ENCODE assay signal across 7 mouse cellular contexts in genomic region chr7:47015390-47016065, GRCm38 (mm10). TPM values are rescaled to one million over a fixed set of nuclear protein-coding genes. Genes with fewer than 3 reads are reported as not detected.
DNase-seq lines count a peak whose midpoint lies in the region; ATAC-seq and TF ChIP-seq lines count a peak whose summit lies in the region.

No protein-coding gene starts in this region.

- TF ChIP-seq CTCF in intestine, postnatal 0 days (IDR thresholded peaks at IDR 0.05; ENCODE audit: low read depth): peak; percentile 84

- no peaks in the 10 kb centered on the region for H3K36me3 ChIP-seq in embryonic facial prominence, embryonic 10.5 days (replicated peaks)
- H3K36me3 ChIP-seq in intestine, postnatal 0 days (ENCODE audit: control insufficient read depth, insufficient read depth): no peaks in the 10 kb centered on the region
- no peaks in the 10 kb centered on the region for H3K36me3 ChIP-seq in limb, embryonic 10.5 days
- no peaks in the 10 kb centered on the region for H3K36me3 ChIP-seq in midbrain, embryonic 12.5 days

- 10% methylated on average over 6 of the region's 6 CpGs for WGBS in embryonic facial prominence, embryonic 10.5 days
- 7% methylated on average over 6 of the region's 6 CpGs for WGBS in intestine, postnatal 0 days
- WGBS in limb, embryonic 10.5 days: 9% methylated on average over 6 of the region's 6 CpGs
- WGBS in midbrain, embryonic 12.5 days: 10% methylated on average over 6 of the region's 6 CpGs

- peak; percentile 80 for DNase-seq in adrenal gland, adult 8-10 months
- peak; percentile 87 for DNase-seq in embryonic facial prominence, embryonic 10.5 days (ENCODE audit: low spot score)
- peak; percentile 80 for DNase-seq in limb, embryonic 10.5 days (ENCODE audit: low spot score)
- peak; percentile 76 for DNase-seq in skeletal muscle tissue, adult 2 months (ENCODE audit: low read depth, low spot score)

- H3K27ac ChIP-seq in embryonic facial prominence, embryonic 10.5 days (replicated peaks): peak overlapping the region; percentile 73
- H3K27ac ChIP-seq in intestine, postnatal 0 days (ENCODE audit: low read depth, low read length): peak overlapping the region; percentile 46
- H3K27ac ChIP-seq in limb, embryonic 10.5 days: peak overlapping the region; percentile 72; the same call in 1 of the 2 replicates
- no peak overlapping the region for H3K27ac ChIP-seq in midbrain, embryonic 12.5 days (replicated peaks)

- peaks cover 13% of the 10 kb centered on the region; the same call in 1 of the 2 replicates for H3K4me1 ChIP-seq in embryonic facial prominence, embryonic 10.5 days
- peaks cover 6% of the 10 kb centered on the region for H3K4me1 ChIP-seq in intestine, postnatal 0 days (replicated peaks; ENCODE audit: control insufficient read depth, insufficient read depth, low read length)
- H3K4me1 ChIP-seq in limb, embryonic 10.5 days: peaks cover 7% of the 10 kb centered on the region
- H3K4me1 ChIP-seq in midbrain, embryonic 12.5 days: peaks cover 8% of the 10 kb centered on the region

- ATAC-seq in granulocyte monocyte progenitor cell, adult 5-6 weeks (replicated peaks; ENCODE audit: poor library complexity, severe bottlenecking): peak; percentile 88
- ATAC-seq in intestine, postnatal 0 days: peak; percentile 97
- ATAC-seq in midbrain, embryonic 12.5 days (ENCODE audit: low FRiP score, low read depth): peak; percentile 96

- peak overlapping the region; percentile 41 for H3K4me3 ChIP-seq in embryonic facial prominence, embryonic 10.5 days
- H3K4me3 ChIP-seq in intestine, postnatal 0 days (ENCODE audit: low read depth, low read length): no peak overlapping the region
- H3K4me3 ChIP-seq in limb, embryonic 10.5 days: peak overlapping the region; percentile 33
- H3K4me3 ChIP-seq in midbrain, embryonic 12.5 days: peak overlapping the region; percentile 17; the same call in 1 of the 2 replicates

- no peaks in the 10 kb centered on the region for H3K9me3 ChIP-seq in embryonic facial prominence, embryonic 10.5 days
- no peaks in the 10 kb centered on the region for H3K9me3 ChIP-seq in intestine, postnatal 0 days (ENCODE audit: control insufficient read depth)
- no peaks in the 10 kb centered on the region for H3K9me3 ChIP-seq in limb, embryonic 10.5 days (replicated peaks)
- no peaks in the 10 kb centered on the region for H3K9me3 ChIP-seq in midbrain, embryonic 12.5 days

- no peak overlapping the region for H3K9ac ChIP-seq in intestine, postnatal 0 days (ENCODE audit: low read depth, low read length)
- peak overlapping the region; percentile 32 for H3K9ac ChIP-seq in midbrain, embryonic 12.5 days (replicated peaks)

- peak overlapping the region; percentile 47 for H3K4me2 ChIP-seq in intestine, postnatal 0 days (replicated peaks; ENCODE audit: low read depth)
- H3K4me2 ChIP-seq in midbrain, embryonic 12.5 days (replicated peaks): peak overlapping the region; percentile 43

- H3K27me3 ChIP-seq in embryonic facial prominence, embryonic 10.5 days (replicated peaks; ENCODE audit: low read depth, poor library complexity, severe bottlenecking): 0 out of 2 replicates have a peak, but pooled peaks cover under 1% of the 10 kb centered on the region
- no peaks in the 10 kb centered on the region for H3K27me3 ChIP-seq in intestine, postnatal 0 days (replicated peaks; ENCODE audit: control insufficient read depth, insufficient read depth, low read length)
- H3K27me3 ChIP-seq in limb, embryonic 10.5 days (ENCODE audit: low read depth, poor library complexity, severe bottlenecking): peaks cover 3% of the 10 kb centered on the region; the same call in 1 of the 2 replicates
- H3K27me3 ChIP-seq in midbrain, embryonic 12.5 days: peaks cover 3% of the 10 kb centered on the region; the same call in 1 of the 2 replicates

RNA-seq across cellular contexts. Expression of gene Spty2d1, which starts 7.3 kb away (rescaled TPM):
- 10 to 100 TPM; 17.3 to 19.7 (median 18.9) TPM for total RNA-seq in adrenal gland, adult 8-10 months (2022)
- 12.4 and 12.8 TPM in 2 replicates for polyA plus RNA-seq in embryonic facial prominence, embryonic 10.5 days (2016; fragmentation: Nextera tagmentation; extraction: Ambion mirVana)
- 18.9 and 24.6 TPM in 2 replicates for total RNA-seq in granulocyte monocyte progenitor cell, adult 5-6 weeks (2014; fragmentation: Nextera tagmentation)
- total RNA-seq in granulocyte monocyte progenitor cell, adult 5-6 weeks (2017): 24.6 and 26.6 TPM in 2 replicates
- 8.0 and 10.3 TPM in 2 replicates for polyA plus RNA-seq in intestine, postnatal 0 days (2015; fragmentation: Nextera tagmentation; extraction: Ambion mirVana)
- 11.2 and 11.9 TPM in 2 replicates for polyA plus RNA-seq in limb, embryonic 10.5 days (2016; fragmentation: Nextera tagmentation; extraction: Ambion mirVana)
- polyA plus RNA-seq in midbrain, embryonic 12.5 days (2016; fragmentation: Nextera tagmentation; extraction: Ambion mirVana): 13.1 and 14.0 TPM in 2 replicates

RNA-seq across cellular contexts. Expression of gene Gm9999, which starts 32.1 kb away (rescaled TPM):
- not detected for total RNA-seq in adrenal gland, adult 8-10 months (2022)
- not detected in 2 replicates for polyA plus RNA-seq in embryonic facial prominence, embryonic 10.5 days (2016; fragmentation: Nextera tagmentation; extraction: Ambion mirVana)
- not detected in 2 replicates for total RNA-seq in granulocyte monocyte progenitor cell, adult 5-6 weeks (2014; fragmentation: Nextera tagmentation)
- not detected in 2 replicates for total RNA-seq in granulocyte monocyte progenitor cell, adult 5-6 weeks (2017)
- polyA plus RNA-seq in intestine, postnatal 0 days (2015; fragmentation: Nextera tagmentation; extraction: Ambion mirVana): not detected in 2 replicates
- not detected in 2 replicates for polyA plus RNA-seq in limb, embryonic 10.5 days (2016; fragmentation: Nextera tagmentation; extraction: Ambion mirVana)
- not detected in 2 replicates for polyA plus RNA-seq in midbrain, embryonic 12.5 days (2016; fragmentation: Nextera tagmentation; extraction: Ambion mirVana)

RNA-seq across cellular contexts. Expression of gene Tmem86a, which starts 34.9 kb away (rescaled TPM):
- 100 to 1,000 TPM in 1 of 4 experiments, 10 to 100 TPM in 3; 37.9 to 108 (median 75.8) TPM for total RNA-seq in adrenal gland, adult 8-10 months (2022)
- polyA plus RNA-seq in embryonic facial prominence, embryonic 10.5 days (2016; fragmentation: Nextera tagmentation; extraction: Ambion mirVana): 11.3 and 11.7 TPM in 2 replicates
- total RNA-seq in granulocyte monocyte progenitor cell, adult 5-6 weeks (2014; fragmentation: Nextera tagmentation): 1.8 and 4.2 TPM in 2 replicates
- total RNA-seq in granulocyte monocyte progenitor cell, adult 5-6 weeks (2017): 0.99 and 2.7 TPM in 2 replicates
- 43.8 and 48.0 TPM in 2 replicates for polyA plus RNA-seq in intestine, postnatal 0 days (2015; fragmentation: Nextera tagmentation; extraction: Ambion mirVana)
- polyA plus RNA-seq in limb, embryonic 10.5 days (2016; fragmentation: Nextera tagmentation; extraction: Ambion mirVana): 8.3 and 11.8 TPM in 2 replicates
- 16.6 and 17.4 TPM in 2 replicates for polyA plus RNA-seq in midbrain, embryonic 12.5 days (2016; fragmentation: Nextera tagmentation; extraction: Ambion mirVana)

RNA-seq across cellular contexts. Expression of gene Uevld, which starts 57.2 kb away (rescaled TPM):
- total RNA-seq in adrenal gland, adult 8-10 months (2022): 10 to 100 TPM; 17.6 to 23.9 (median 21.9) TPM
- polyA plus RNA-seq in embryonic facial prominence, embryonic 10.5 days (2016; fragmentation: Nextera tagmentation; extraction: Ambion mirVana): 12.7 TPM in 2 replicates
- total RNA-seq in granulocyte monocyte progenitor cell, adult 5-6 weeks (2014; fragmentation: Nextera tagmentation): 8.7 and 13.5 TPM in 2 replicates
- total RNA-seq in granulocyte monocyte progenitor cell, adult 5-6 weeks (2017): 9.8 and 12.9 TPM in 2 replicates
- 4.2 and 4.9 TPM in 2 replicates for polyA plus RNA-seq in intestine, postnatal 0 days (2015; fragmentation: Nextera tagmentation; extraction: Ambion mirVana)
- polyA plus RNA-seq in limb, embryonic 10.5 days (2016; fragmentation: Nextera tagmentation; extraction: Ambion mirVana): 11.7 and 12.1 TPM in 2 replicates
- 11.8 and 12.1 TPM in 2 replicates for polyA plus RNA-seq in midbrain, embryonic 12.5 days (2016; fragmentation: Nextera tagmentation; extraction: Ambion mirVana)
